Mouse (Mus musculus): ENCODE data around the gene Cdk19.

DNA sequence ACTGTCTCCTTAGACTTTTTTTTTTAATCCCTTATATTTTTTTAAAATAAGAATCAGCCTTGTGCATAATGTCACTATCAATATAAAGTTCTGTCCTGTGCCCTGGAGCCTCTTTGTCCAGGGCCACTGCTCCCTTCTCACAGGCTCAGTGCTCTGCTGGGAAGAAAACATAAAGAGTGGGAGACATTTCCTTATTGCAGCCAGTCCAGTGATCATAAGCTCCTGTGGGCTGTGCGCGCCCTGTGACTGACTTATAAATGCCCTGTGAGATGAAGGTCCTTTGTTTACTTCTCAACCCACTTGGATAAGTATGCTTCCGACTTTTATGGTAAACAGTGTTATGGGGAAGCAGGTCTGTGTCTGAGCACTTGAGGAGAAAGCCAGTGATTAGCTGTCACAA is 142.2 kb downstream of the Cdk19 start:
- no peak for TF ChIP-seq CTCF (conservative IDR thresholded peaks at IDR 0.05; ENCODE audit: insufficient read depth, insufficient read length, low read depth, low read length)
- TF ChIP-seq POLR2A (IDR thresholded peaks at IDR 0.05; ENCODE audit: low read depth, low read length), result no peak

Measured in kidney, adult 2 months (tissue).